Mouse (Mus musculus) liver, adult 2 months (tissue): ENCODE measurements around the gene Gng4. TPM values are rescaled to one million over a fixed set of nuclear protein-coding genes. Genes with fewer than 3 reads are reported as not detected.

Source experiments
- DNase-seq: peaks from one replicate; pipeline ENCODE4 v3.0.0-alpha.2; 2011; ENCODE audit warnings: low read depth, low spot score; ENCODE audit errors: extremely low read depth
- H3K27ac ChIP-seq: fragments of 200-500 bp; replicated peaks from 2 replicates; pipeline ENCODE4 v1.5.1; 2012; ENCODE audit warnings: low read depth, mild to moderate bottlenecking, control low read depth, inconsistent platforms, low read length; ENCODE audit not compliant: insufficient read depth
- H3K27me3 ChIP-seq: fragments of 200-500 bp; 2 replicates; pipeline ENCODE4 v1.6.1; 2012; ENCODE audit warnings: mild to moderate bottlenecking, moderate library complexity, low read length, inconsistent platforms; ENCODE audit not compliant: control insufficient read depth, insufficient read depth
- H3K36me3 ChIP-seq: fragments of 200-500 bp; 2 replicates; pipeline ENCODE4 v1.6.1; 2012; ENCODE audit warnings: low read length, inconsistent platforms; ENCODE audit not compliant: control insufficient read depth, insufficient read depth
- H3K4me1 ChIP-seq: fragments of 200-500 bp; 2 replicates; pipeline ENCODE4 v1.6.1; 2011; ENCODE audit warnings: low read length; ENCODE audit not compliant: control insufficient read depth, insufficient read depth
- H3K4me3 ChIP-seq: fragments of 200-500 bp; 2 replicates; pipeline ENCODE4 v1.5.1; 2011; ENCODE audit warnings: low read depth, mild to moderate bottlenecking, control low read depth, low read length, moderate library complexity; ENCODE audit not compliant: insufficient read depth
- H3K79me2 ChIP-seq: fragments of 200-500 bp; 2 replicates; pipeline ENCODE4 v1.6.1; 2012; ENCODE audit warnings: inconsistent platforms, mild to moderate bottlenecking, low read length, moderate library complexity; ENCODE audit not compliant: control insufficient read depth, insufficient read depth
- H3K9ac ChIP-seq: fragments of 200-500 bp; 2 replicates; pipeline ENCODE4 v1.6.1; 2012; ENCODE audit warnings: low read depth, mild to moderate bottlenecking, control low read depth, inconsistent platforms, low read length
- CTCF ChIP-seq: fragments of 200-500 bp; IDR thresholded peaks from 2 replicates; pipeline ENCODE4 v1.5.1; 2011; ENCODE audit warnings: low read depth, low read length, control low read depth
- POLR2A ChIP-seq: fragments of 200-500 bp; IDR thresholded peaks from 2 replicates; pipeline ENCODE4 v1.6.1; 2011; ENCODE audit warnings: low read length, control low read depth; ENCODE audit not compliant: insufficient read depth; ENCODE audit errors: extremely low read depth
- WGBS: fragments of 180-500 bp; shearing (Covaris S2); methylation state at CpG from one replicate; pipeline ENCODE4 v1.1.7; 2018; 5-methylcytosine and 5-hydroxymethylcytosine counted together
- polyA plus RNA-seq: library from polyadenylated mRNA; depleted of rRNA; stranded (reverse); fragments of >200 nt; gene quantifications from 2 replicates; pipeline ENCODE4 v1.2.3, GENCODE M21; 2012
- total RNA-seq: library from RNA; depleted of rRNA; stranded (reverse); fragments of >200 nt; gene quantifications from 2 replicates; pipeline ENCODE4 v1.2.3, GENCODE M21; 2014

The Gng4 gene
- total and polyA plus RNA-seq, 2 experiments = not detected

DNA sequence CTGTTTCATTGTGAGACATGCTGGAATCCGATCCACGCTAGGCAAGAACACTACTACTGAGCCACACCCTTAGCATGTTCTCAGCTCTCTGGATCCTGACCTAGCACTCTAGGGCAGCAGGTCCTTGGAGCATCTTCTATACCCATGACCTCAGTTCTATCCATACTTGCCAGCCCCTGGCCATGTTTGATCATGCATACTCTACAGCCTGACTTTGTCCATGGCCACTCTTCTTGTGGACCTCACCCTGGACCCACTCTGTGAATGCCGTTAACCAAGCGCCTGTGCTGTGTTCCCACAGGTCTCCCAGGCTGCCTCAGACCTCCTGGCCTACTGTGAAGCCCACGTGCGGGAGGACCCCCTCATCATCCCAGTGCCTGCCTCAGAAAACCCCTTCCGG lies 41.1 kb downstream of the Gng4 start:
- DNase-seq = no peak
- no peak overlapping the region for H3K27ac ChIP-seq
- H3K27me3 ChIP-seq = no peaks in the 10 kb centered on the region; the same call in 1 of the 2 replicates
- H3K4me3 ChIP-seq = no peak overlapping the region
- no peaks in the 10 kb centered on the region for H3K4me1 ChIP-seq
- TF ChIP-seq POLR2A = no peak
- no peak for TF ChIP-seq CTCF
- H3K36me3 ChIP-seq = no peaks in the 10 kb centered on the region
- 91% methylated on average over 7 of the region's 7 CpGs for WGBS
- H3K9ac ChIP-seq = no peak overlapping the region
- no peaks in the 10 kb centered on the region for H3K79me2 ChIP-seq

DNA sequence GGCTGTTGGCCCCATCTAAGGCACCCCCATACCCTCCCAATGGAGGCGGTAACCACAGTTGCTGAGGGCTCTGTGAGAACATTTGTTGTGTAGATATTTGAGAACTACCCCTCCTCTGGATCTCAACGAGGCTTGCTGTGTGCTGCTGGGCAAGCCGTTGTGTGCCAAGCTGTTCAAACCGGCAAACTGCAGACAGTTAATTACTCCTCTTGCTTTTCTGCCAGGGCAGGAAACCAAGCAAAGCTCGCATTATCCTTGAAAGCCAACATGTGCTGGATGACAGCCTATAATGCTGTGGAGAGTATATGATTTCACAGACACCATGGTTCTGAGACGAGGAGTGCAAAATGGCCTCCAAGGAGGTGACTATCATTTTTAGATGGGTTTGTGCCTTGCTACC lies 42.7 kb downstream of the Gng4 start:
- no peak for DNase-seq
- no peak overlapping the region for H3K4me3 ChIP-seq

DNA sequence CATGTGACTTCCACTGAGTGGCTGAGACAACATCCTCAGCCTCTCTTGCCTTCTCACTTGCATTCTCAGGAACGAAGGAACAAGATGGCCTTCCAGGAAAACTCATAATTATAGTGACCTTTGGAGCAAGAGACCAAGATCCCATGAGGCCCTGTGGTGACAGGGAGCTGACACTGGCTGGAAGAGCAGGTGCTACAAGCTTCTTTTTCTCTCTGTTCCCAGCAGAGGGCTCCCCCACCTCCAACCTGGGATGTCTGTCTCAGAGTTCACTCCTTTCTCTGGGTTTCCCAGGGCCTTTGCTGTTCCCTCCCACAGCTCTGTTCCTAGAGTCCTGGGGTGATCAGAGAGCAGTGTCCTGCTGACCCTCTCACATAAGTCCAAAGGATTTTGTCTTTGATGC lies 44.3 kb downstream of the Gng4 start:
- H3K27ac ChIP-seq = no peak overlapping the region
- H3K27me3 ChIP-seq = no peaks in the 10 kb centered on the region; the same call in 1 of the 2 replicates
- TF ChIP-seq CTCF = no peak
- TF ChIP-seq POLR2A = no peak
- H3K4me1 ChIP-seq = no peaks in the 10 kb centered on the region
- no peak overlapping the region for H3K9ac ChIP-seq
- H3K4me3 ChIP-seq = no peak overlapping the region
- 39% methylated on average over 1 of the region's 1 CpGs for WGBS
- H3K36me3 ChIP-seq = no peaks in the 10 kb centered on the region
- DNase-seq = no peak
- no peaks in the 10 kb centered on the region for H3K79me2 ChIP-seq

More for the DNA sequence above, 42.7 kb downstream of the Gng4 start:
- TF ChIP-seq CTCF (no peak), POLR2A (no peak)
- H3K79me2 ChIP-seq = no peaks in the 10 kb centered on the region
- 87% methylated on average over 6 of the region's 6 CpGs for WGBS
- H3K4me1 ChIP-seq = no peaks in the 10 kb centered on the region
- H3K27ac ChIP-seq = no peak overlapping the region
- H3K9ac ChIP-seq = no peak overlapping the region
- no peaks in the 10 kb centered on the region; the same call in 1 of the 2 replicates for H3K27me3 ChIP-seq
- H3K36me3 ChIP-seq = no peaks in the 10 kb centered on the region

DNA sequence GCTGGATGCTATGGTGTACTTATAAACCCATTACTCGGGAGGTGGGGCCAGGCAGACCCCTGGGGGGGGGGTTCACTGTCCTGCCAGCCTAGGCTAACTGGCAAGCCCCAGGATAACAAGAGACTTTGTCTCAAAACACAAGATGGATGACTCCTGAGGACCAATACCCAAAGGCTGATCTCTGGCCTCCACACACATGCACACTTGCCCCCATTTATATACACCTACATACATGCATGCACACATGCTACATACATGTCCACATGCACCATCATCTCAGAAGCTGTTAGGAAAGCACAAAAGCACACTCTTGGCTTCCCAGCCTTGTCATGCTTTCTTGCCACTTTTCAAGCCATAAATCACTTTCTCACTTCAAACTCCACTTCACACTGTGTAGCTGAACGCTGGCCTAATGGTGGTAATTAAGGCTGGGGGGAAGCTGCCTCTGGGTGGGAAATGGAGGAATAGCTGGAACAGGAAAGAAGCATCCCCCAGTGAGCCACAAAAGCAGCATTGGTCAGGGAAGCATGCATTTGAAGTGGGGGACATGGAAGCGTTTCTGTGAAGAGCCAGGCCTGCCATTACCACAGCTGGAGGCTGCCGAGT lies 46.7 kb downstream of the Gng4 start:
- no peak overlapping the region for H3K9ac ChIP-seq
- no peaks in the 10 kb centered on the region for H3K36me3 ChIP-seq
- H3K27me3 ChIP-seq = no peaks in the 10 kb centered on the region; the same call in 1 of the 2 replicates
- no peak for TF ChIP-seq CTCF
- no peak for TF ChIP-seq POLR2A
- H3K27ac ChIP-seq = no peak overlapping the region
- WGBS = 65% methylated on average over 4 of the region's 4 CpGs
- no peak for DNase-seq
- H3K4me1 ChIP-seq = no peaks in the 10 kb centered on the region
- H3K4me3 ChIP-seq = no peak overlapping the region
- no peaks in the 10 kb centered on the region for H3K79me2 ChIP-seq

DNA sequence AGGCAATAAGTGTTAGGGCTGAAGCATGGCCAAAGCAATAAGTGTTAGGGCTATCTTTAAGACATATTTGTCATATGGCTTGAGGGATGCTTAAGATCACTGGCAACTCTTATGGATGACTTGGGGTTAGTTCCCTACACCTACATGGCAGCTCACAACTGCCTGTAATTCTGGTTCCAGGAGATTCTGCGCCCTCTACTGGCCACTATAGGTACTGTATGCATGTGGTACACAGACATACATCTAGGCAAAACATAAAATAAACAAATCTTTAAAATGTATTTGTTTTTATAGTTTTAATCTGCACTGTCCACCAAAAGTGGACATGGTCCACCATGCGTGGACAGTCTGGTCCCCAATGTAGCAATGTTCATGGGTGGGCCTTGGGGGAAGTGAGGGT lies 51.3 kb downstream of the Gng4 start:
- Histone ChIP-seq H3K79me2 (no peaks in the 10 kb centered on the region), H3K9ac (no peak overlapping the region), H3K36me3 (no peaks in the 10 kb centered on the region), H3K4me3 (no peak overlapping the region), H3K27me3 (no peaks in the 10 kb centered on the region), H3K4me1 (no peaks in the 10 kb centered on the region), H3K27ac (no peak overlapping the region)
- WGBS = 67% methylated on average over 2 of the region's 2 CpGs
- TF ChIP-seq CTCF (peak; percentile 13; the same call in 1 of the 2 replicates), POLR2A (no peak)
- DNase-seq = peak; percentile 1

DNA sequence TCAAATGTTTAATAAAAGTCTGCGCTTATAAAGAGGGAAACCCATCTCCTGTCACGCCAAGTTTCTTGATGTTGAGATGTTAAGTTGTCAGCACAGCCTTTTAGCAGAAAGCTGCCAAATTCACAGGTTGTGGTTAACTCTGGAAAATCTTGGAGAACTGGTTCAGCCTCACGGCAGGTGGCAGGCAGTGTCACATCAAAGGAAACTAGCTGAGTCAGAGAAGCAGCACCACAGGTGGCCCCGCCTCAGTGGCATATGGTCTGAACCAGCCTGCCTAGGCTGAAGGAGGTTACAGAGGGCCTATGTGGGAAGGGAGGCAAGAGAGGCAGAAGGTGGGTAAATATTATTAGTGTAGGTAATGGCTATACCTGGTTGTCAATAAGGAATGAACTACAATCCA lies 61.2 kb downstream of the Gng4 start:
- WGBS = 66% methylated on average over 4 of the region's 4 CpGs
- no peaks in the 10 kb centered on the region for H3K79me2 ChIP-seq
- H3K36me3 ChIP-seq = no peaks in the 10 kb centered on the region
- TF ChIP-seq POLR2A = no peak
- no peak for TF ChIP-seq CTCF
- no peak overlapping the region for H3K4me3 ChIP-seq
- H3K27ac ChIP-seq = no peak overlapping the region
- H3K27me3 ChIP-seq = no peaks in the 10 kb centered on the region
- no peaks in the 10 kb centered on the region for H3K4me1 ChIP-seq
- H3K9ac ChIP-seq = no peak overlapping the region
- DNase-seq = no peak
